Mouse (Mus musculus) induced T-regulatory cell, adult 2 months (primary cell): ENCODE results near the gene Cel.
A peak's percentile ranks its signal among the peaks of the same experiment; 100 is the strongest.

Experiments
- DNase-seq: peaks from one replicate; pipeline ENCODE4 v3.0.0-alpha.2; 2012; ENCODE audit warnings: low read depth

The Cel gene

GRCm38 (mm10) chr2:28518231-28518630, 45.0 kb downstream of the Cel start:
- DNase-seq = peak; percentile 95

GRCm38 (mm10) chr2:28517206-28517909, 45.8 kb downstream of the Cel start:
- peak; percentile 98 for DNase-seq

GRCm38 (mm10) chr2:28514489-28514888, 48.7 kb downstream of the Cel start:
- DNase-seq = peak; percentile 99

- DNase-seq = peak; percentile 77
Observed at GRCm38 (mm10) chr2:28513431-28514370, 49.5 kb downstream of the Cel start.

GRCm38 (mm10) chr2:28512798-28513401, 50.3 kb downstream of the Cel start, which contains the start of gene Ralgds:
Gene Ralgds (plus strand): TSS chr2:28513125.
- DNase-seq = peak; percentile 83

- DNase-seq = peak; percentile 60
Observed at GRCm38 (mm10) chr2:28511600-28511999, 51.6 kb downstream of the Cel start.

GRCm38 (mm10) chr2:28506291-28506690, 56.9 kb downstream of the Cel start:
- no peak for DNase-seq

GRCm38 (mm10) chr2:28505795-28506194, 57.4 kb downstream of the Cel start, which contains the start of gene Gm10134:
Gene Gm10134 (plus strand): TSS chr2:28506095.
- DNase-seq = no peak
